Mouse (Mus musculus): Measurements from ENCODE around the gene Gm35315. TPM values are rescaled to one million over a fixed set of nuclear protein-coding genes. Genes with fewer than 3 reads are reported as not detected.
"Not testable (repeated sequence)": the region's sequence is repeated elsewhere in the genome, so short reads cannot be mapped to it uniquely, and the experiment has no call there.

Gm35315 gene
- 1.7 and 3.0 TPM in 2 replicates for total RNA-seq (2015)
- 1.2 and 1.6 TPM in 2 replicates for total RNA-seq (2017)

- peak; percentile 97 for ATAC-seq (replicated peaks; ENCODE audit: poor library complexity)
These were observed at the start of gene Gm35315 for GRCm38 (mm10) chr5:110094030-110094846. TSS of gene Gm35315 (minus strand) at chr5:110094420.

- peak; percentile 75 for ATAC-seq (replicated peaks; ENCODE audit: poor library complexity)
These were observed 48.8 kb upstream of the Gm35315 start for GRCm38 (mm10) chr5:110143007-110143406.

GRCm38 (mm10) chr5:110142309-110142708, 48.1 kb upstream of the Gm35315 start:
- ATAC-seq (replicated peaks; ENCODE audit: poor library complexity) = peak; percentile 76

GRCm38 (mm10) chr5:110140424-110140823, 46.2 kb upstream of the Gm35315 start:
- no peak for ATAC-seq (replicated peaks; ENCODE audit: poor library complexity)

GRCm38 (mm10) chr5:110139325-110139724, 45.1 kb upstream of the Gm35315 start:
- no peak for ATAC-seq (replicated peaks; ENCODE audit: poor library complexity)

GRCm38 (mm10) chr5:110137816-110138215, 43.6 kb upstream of the Gm35315 start:
- ATAC-seq (replicated peaks; ENCODE audit: poor library complexity) = no peak

- ATAC-seq (replicated peaks; ENCODE audit: poor library complexity) = no peak
These were observed 41.9 kb upstream of the Gm35315 start for GRCm38 (mm10) chr5:110136087-110136464.

- peak; percentile 98 for ATAC-seq (replicated peaks; ENCODE audit: poor library complexity)
These were observed 41.3 kb upstream of the Gm35315 start, which contains the start of gene Chfr for GRCm38 (mm10) chr5:110135293-110136086. TSS of gene Chfr (plus strand) at chr5:110135842.

GRCm38 (mm10) chr5:110122380-110122779, 28.2 kb upstream of the Gm35315 start:
- ATAC-seq (replicated peaks; ENCODE audit: poor library complexity) = not testable (repeated sequence)

- peak; percentile 55 for ATAC-seq (replicated peaks; ENCODE audit: poor library complexity)
These were observed 15.8 kb upstream of the Gm35315 start, which contains the start of gene Zfp605 for GRCm38 (mm10) chr5:110109991-110110441. TSS of gene Zfp605 (plus strand) at chr5:110110092.

- ATAC-seq (replicated peaks; ENCODE audit: poor library complexity) = no peak
These were observed 14.0 kb upstream of the Gm35315 start for GRCm38 (mm10) chr5:110108305-110108628.

- ATAC-seq (replicated peaks; ENCODE audit: poor library complexity) = peak; percentile 66
These were observed 13.5 kb upstream of the Gm35315 start, which contains the start of gene Gtpbp6 for GRCm38 (mm10) chr5:110107581-110108304. TSS of gene Gtpbp6 (minus strand) at chr5:110108197.

- ATAC-seq (replicated peaks; ENCODE audit: poor library complexity) = no peak
These were observed 12.8 kb upstream of the Gm35315 start for GRCm38 (mm10) chr5:110106901-110107564.

- ATAC-seq (replicated peaks; ENCODE audit: poor library complexity) = no peak
These were observed 12.1 kb upstream of the Gm35315 start for GRCm38 (mm10) chr5:110106140-110106871.

- ATAC-seq (replicated peaks; ENCODE audit: poor library complexity) = no peak
These were observed 10.6 kb upstream of the Gm35315 start for GRCm38 (mm10) chr5:110104616-110105380.

GRCm38 (mm10) chr5:110103901-110104615, 9.8 kb upstream of the Gm35315 start:
- ATAC-seq (replicated peaks; ENCODE audit: poor library complexity) = no peak

- no peak for ATAC-seq (replicated peaks; ENCODE audit: poor library complexity)
These were observed 8.8 kb upstream of the Gm35315 start for GRCm38 (mm10) chr5:110102853-110103625.

- ATAC-seq (replicated peaks; ENCODE audit: poor library complexity) = no peak
These were observed 8.2 kb upstream of the Gm35315 start for GRCm38 (mm10) chr5:110102429-110102828.
